Mouse (Mus musculus) C2C12 (cell line): ENCODE results near the gene Ccni. TPM values are rescaled to one million over a fixed set of nuclear protein-coding genes. Genes with fewer than 3 reads are reported as not detected.

Experiments
- H3K27me3 ChIP-seq: one replicate; pipeline ENCODE4 v1.6.1; 2011; ENCODE audit not compliant: control insufficient read depth, insufficient read depth, insufficient read length
- H3K36me3 ChIP-seq: one replicate; pipeline ENCODE4 v1.6.1; 2011; ENCODE audit not compliant: control insufficient read depth, insufficient read depth
- H3K4me3 ChIP-seq: one replicate; pipeline ENCODE4 v1.5.1; 2011; ENCODE audit warnings: mild to moderate bottlenecking, control low read depth; ENCODE audit not compliant: poor library complexity, insufficient read depth, severe bottlenecking
- H3K79me2 ChIP-seq: one replicate; pipeline ENCODE4 v1.6.1; 2011; ENCODE audit not compliant: control insufficient read depth, insufficient read depth
- H3K79me3 ChIP-seq: one replicate; pipeline ENCODE4 v1.6.1; 2011; ENCODE audit warnings: low read depth, control low read depth
- H3ac ChIP-seq: one replicate; pipeline ENCODE3; 2011; ENCODE audit warnings: low read depth; ENCODE audit not compliant: control insufficient read depth, insufficient read length
- CEBPB ChIP-seq: IDR thresholded peaks from one replicate; pipeline ENCODE4 v1.6.1; 2011; ENCODE audit warnings: low read depth, mild to moderate bottlenecking, control low read depth, moderate library complexity
- CTCF ChIP-seq: IDR thresholded peaks from one replicate; pipeline ENCODE4 v1.5.1; 2011; ENCODE audit not compliant: control insufficient read depth, insufficient read depth, insufficient read length
- FOSL1 ChIP-seq: IDR thresholded peaks from one replicate; pipeline ENCODE4 v1.8.0; 2011; ENCODE audit warnings: mild to moderate bottlenecking, low read length; ENCODE audit not compliant: poor library complexity, insufficient read depth, severe bottlenecking
- MAX ChIP-seq: IDR thresholded peaks from one replicate; pipeline ENCODE4 v1.6.1; 2011; ENCODE audit warnings: mild to moderate bottlenecking, control low read depth
- MYOD1 ChIP-seq: IDR thresholded peaks from one replicate; pipeline ENCODE4 v1.6.1; 2011; ENCODE audit warnings: low read depth; ENCODE audit not compliant: control insufficient read depth, insufficient read length
- MYOG ChIP-seq: IDR thresholded peaks from one replicate; pipeline ENCODE4 v1.6.1; 2011; ENCODE audit not compliant: control insufficient read depth, insufficient read length; ENCODE audit errors: extremely low read depth
- USF1 ChIP-seq: IDR thresholded peaks from one replicate; pipeline ENCODE4 v1.6.1; 2011; ENCODE audit warnings: low read depth, mild to moderate bottlenecking, control low read depth, moderate library complexity
- polyA plus RNA-seq: library from polyadenylated mRNA; unstranded; fragments of >200 nt; fragmentation: generic; extraction: Trizol; gene quantifications from one replicate; pipeline ENCODE4 v1.2.1, GENCODE M21; 2012; ENCODE audit warnings: missing spikeins

The Ccni gene
- polyA plus RNA-seq, 1 experiment = 82.3 TPM

GRCm38 (mm10) chr5:93239590-93240544, 33.6 kb upstream of the Ccni start:
- no peaks in the 10 kb centered on the region for H3K27me3 ChIP-seq
- no peak overlapping the region for H3K4me3 ChIP-seq
- H3ac ChIP-seq = no peak overlapping the region
- no peaks in the 10 kb centered on the region for H3K36me3 ChIP-seq
- TF ChIP-seq MAX = no peak
- no peak for TF ChIP-seq CTCF
- TF ChIP-seq USF1 = no peak
- no peak for TF ChIP-seq MYOG
- TF ChIP-seq CEBPB = no peak
- no peak for TF ChIP-seq FOSL1
- TF ChIP-seq MYOD1 = no peak
- H3K79me2 ChIP-seq = no peaks in the 10 kb centered on the region
- H3K79me3 ChIP-seq = no peaks in the 10 kb centered on the region

GRCm38 (mm10) chr5:93236541-93236940, 30.2 kb upstream of the Ccni start:
- H3K79me3 ChIP-seq = no peaks in the 10 kb centered on the region
- no peaks in the 10 kb centered on the region for H3K79me2 ChIP-seq
- no peaks in the 10 kb centered on the region for H3K36me3 ChIP-seq
- no peak for TF ChIP-seq CEBPB
- no peak for TF ChIP-seq MYOD1
- no peak for TF ChIP-seq USF1
- TF ChIP-seq FOSL1 = no peak
- no peak for TF ChIP-seq CTCF
- no peak for TF ChIP-seq MAX
- TF ChIP-seq MYOG = no peak
- H3K27me3 ChIP-seq = no peaks in the 10 kb centered on the region
- no peak overlapping the region for H3K4me3 ChIP-seq
- no peak overlapping the region for H3ac ChIP-seq

GRCm38 (mm10) chr5:93235888-93236287, 29.6 kb upstream of the Ccni start:
- H3K79me2 ChIP-seq = no peaks in the 10 kb centered on the region
- no peaks in the 10 kb centered on the region for H3K79me3 ChIP-seq
- H3K27me3 ChIP-seq = no peaks in the 10 kb centered on the region
- no peak overlapping the region for H3K4me3 ChIP-seq
- TF ChIP-seq USF1 = no peak
- TF ChIP-seq CTCF = no peak
- no peak for TF ChIP-seq MAX
- no peak for TF ChIP-seq FOSL1
- no peak for TF ChIP-seq CEBPB
- no peak for TF ChIP-seq MYOD1
- TF ChIP-seq MYOG = no peak
- H3ac ChIP-seq = no peak overlapping the region
- H3K36me3 ChIP-seq = no peaks in the 10 kb centered on the region

- Histone ChIP-seq H3K4me3 (no peak overlapping the region), H3K27me3 (no peaks in the 10 kb centered on the region), H3K79me2 (no peaks in the 10 kb centered on the region), H3ac (no peak overlapping the region), H3K79me3 (no peaks in the 10 kb centered on the region), H3K36me3 (no peaks in the 10 kb centered on the region)
- TF ChIP-seq CTCF = no peak
- TF ChIP-seq USF1 = no peak
- TF ChIP-seq CEBPB = no peak
- no peak for TF ChIP-seq MYOG
- no peak for TF ChIP-seq FOSL1
- TF ChIP-seq MAX = no peak
- no peak for TF ChIP-seq MYOD1
Observed at GRCm38 (mm10) chr5:93234605-93235004, 28.3 kb upstream of the Ccni start.

- Histone ChIP-seq H3K79me3 (no peaks in the 10 kb centered on the region), H3K4me3 (no peak overlapping the region), H3K36me3 (no peaks in the 10 kb centered on the region), H3ac (no peak overlapping the region), H3K27me3 (no peaks in the 10 kb centered on the region), H3K79me2 (no peaks in the 10 kb centered on the region)
- TF ChIP-seq FOSL1 = no peak
- TF ChIP-seq CTCF = no peak
- TF ChIP-seq MYOD1 = no peak
Observed at GRCm38 (mm10) chr5:93234130-93234529, 27.8 kb upstream of the Ccni start.

GRCm38 (mm10) chr5:93232838-93233237, 26.5 kb upstream of the Ccni start:
- Histone ChIP-seq H3K36me3 (no peaks in the 10 kb centered on the region), H3ac (no peak overlapping the region), H3K27me3 (no peaks in the 10 kb centered on the region), H3K79me2 (no peaks in the 10 kb centered on the region), H3K4me3 (no peak overlapping the region), H3K79me3 (no peaks in the 10 kb centered on the region)
- TF ChIP-seq FOSL1 (no peak), MAX (no peak), MYOG (no peak), USF1 (no peak), MYOD1 (no peak), CTCF (no peak), CEBPB (no peak)
